Mouse (Mus musculus) embryo, embryonic 9.5 days (tissue): Measurements from ENCODE around the gene Rimklb.
"Not testable (repeated sequence)": the region's sequence is repeated elsewhere in the genome, so short reads cannot be mapped to it uniquely, and the experiment has no call there.

ENCODE experiments used
- DNase-seq: peaks from one replicate; pipeline ENCODE4 v3.0.0-alpha.2; 2017; ENCODE audit errors: extremely low spot score

Gene Rimklb

GRCm38 (mm10) chr6:122498661-122499060 lies at the start of gene Rimklb:
TSS of gene Rimklb (minus strand) at chr6:122498761.
- no peak for DNase-seq

- DNase-seq = no peak
Measured at GRCm38 (mm10) chr6:122545948-122546347, 47.4 kb upstream of the Rimklb start.

- DNase-seq = no peak
Measured at GRCm38 (mm10) chr6:122545289-122545882, 46.8 kb upstream of the Rimklb start.

GRCm38 (mm10) chr6:122544672-122545071 lies 46.1 kb upstream of the Rimklb start:
- DNase-seq = no peak

- DNase-seq = no peak
Measured at GRCm38 (mm10) chr6:122543574-122543973, 45.0 kb upstream of the Rimklb start.

- not testable (repeated sequence) for DNase-seq
Measured at GRCm38 (mm10) chr6:122542459-122542858, 43.9 kb upstream of the Rimklb start.

- DNase-seq = no peak
Measured at GRCm38 (mm10) chr6:122539564-122539963, 41.0 kb upstream of the Rimklb start.

GRCm38 (mm10) chr6:122534032-122534431 lies 35.5 kb upstream of the Rimklb start:
- no peak for DNase-seq

GRCm38 (mm10) chr6:122532883-122533302 lies 34.3 kb upstream of the Rimklb start:
- DNase-seq = peak; percentile 31

GRCm38 (mm10) chr6:122531466-122532174 lies 33.1 kb upstream of the Rimklb start:
- DNase-seq = no peak

- no peak for DNase-seq
Measured at GRCm38 (mm10) chr6:122528136-122528535, 29.6 kb upstream of the Rimklb start.

- DNase-seq = no peak
Measured at GRCm38 (mm10) chr6:122527596-122527995, 29.0 kb upstream of the Rimklb start.

- DNase-seq = no peak
Measured at GRCm38 (mm10) chr6:122523289-122523688, 24.7 kb upstream of the Rimklb start.

GRCm38 (mm10) chr6:122522595-122522994 lies 24.0 kb upstream of the Rimklb start:
- DNase-seq = peak; percentile 36

- DNase-seq = no peak
Measured at GRCm38 (mm10) chr6:122519384-122519783, 20.8 kb upstream of the Rimklb start.

GRCm38 (mm10) chr6:122517668-122518067 lies 19.1 kb upstream of the Rimklb start:
- DNase-seq = no peak

- not testable (repeated sequence) for DNase-seq
Measured at GRCm38 (mm10) chr6:122515762-122516161, 17.2 kb upstream of the Rimklb start.

GRCm38 (mm10) chr6:122514312-122514711 lies 15.8 kb upstream of the Rimklb start:
- no peak for DNase-seq

GRCm38 (mm10) chr6:122512914-122513878 lies 14.6 kb upstream of the Rimklb start:
- no peak for DNase-seq

- no peak for DNase-seq
Measured at GRCm38 (mm10) chr6:122508494-122508893, 9.9 kb upstream of the Rimklb start.

GRCm38 (mm10) chr6:122505545-122505944 lies 7.0 kb upstream of the Rimklb start, which contains the start of gene Mfap5:
TSS of gene Mfap5 (plus strand) at chr6:122505845.
- no peak for DNase-seq

GRCm38 (mm10) chr6:122505041-122505440 lies 6.5 kb upstream of the Rimklb start:
- no peak for DNase-seq
